Mouse (Mus musculus) MEL (cell line): ENCODE results near the gene Cbx4. TPM values are rescaled to one million over a fixed set of nuclear protein-coding genes. Genes with fewer than 3 reads are reported as not detected.

ENCODE experiments used
- DNase-seq: peaks from one replicate; pipeline ENCODE4 v3.0.0; 2011; ENCODE audit warnings: low read depth, low spot score
- H3K27ac ChIP-seq: 2 replicates; pipeline ENCODE4 v1.5.1; 2012; ENCODE audit warnings: low read depth, mild to moderate bottlenecking, control low read depth, low read length, moderate library complexity; ENCODE audit not compliant: control insufficient read depth
- H3K27me3 ChIP-seq, 2 experiments: fragments of 150-350 bp in 1 of 2; sonication (generic) in 1 of 2; 2 replicates each; pipeline ENCODE4 v1.6.1; 2012; ENCODE audit warnings: low read length in 2 of 2, mild to moderate bottlenecking in 2 of 2, improper control_type of control experiment in 1 of 2, moderate library complexity in 1 of 2; ENCODE audit not compliant: insufficient read depth in 2 of 2, control insufficient read depth in 1 of 2
- H3K36me3 ChIP-seq, 2 experiments: 2 replicates each; pipeline ENCODE4 v1.6.1; 2012 to 2014; ENCODE audit warnings: low read length in 2 of 2, improper control_type of control experiment in 1 of 2, inconsistent platforms in 1 of 2, mild to moderate bottlenecking in 1 of 2; ENCODE audit not compliant: insufficient read depth in 2 of 2, control insufficient read depth in 1 of 2
- H3K4me1 ChIP-seq, 2 experiments: fragments of 150-350 bp in 1 of 2; sonication (generic) in 1 of 2; 2 replicates each; pipeline ENCODE4 v1.6.1; 2012; ENCODE audit warnings: low read length in 2 of 2, improper control_type of control experiment in 1 of 2, mild to moderate bottlenecking in 1 of 2; ENCODE audit not compliant: insufficient read depth in 2 of 2, control insufficient read depth in 1 of 2
- H3K4me3 ChIP-seq, 2 experiments: fragments of 150-350 bp in 1 of 2; sonication (generic) in 1 of 2; 2 replicates each; pipeline ENCODE4 v1.5.1; 2012; ENCODE audit warnings: low read depth in 2 of 2, low read length in 2 of 2, mild to moderate bottlenecking in 2 of 2, moderate library complexity in 2 of 2, control low read depth in 1 of 2, improper control_type of control experiment in 1 of 2; ENCODE audit not compliant: control insufficient read depth in 1 of 2, insufficient read depth in 1 of 2
- H3K79me2 ChIP-seq: 2 replicates; pipeline ENCODE4 v1.6.1; 2012; ENCODE audit warnings: mild to moderate bottlenecking, low read length, moderate library complexity; ENCODE audit not compliant: control insufficient read depth, poor library complexity, insufficient read depth
- H3K9ac ChIP-seq: 2 replicates; pipeline ENCODE4 v1.6.1; 2012; ENCODE audit warnings: low read depth, mild to moderate bottlenecking, control low read depth, low read length, moderate library complexity; ENCODE audit not compliant: control insufficient read depth, poor library complexity, severe bottlenecking
- H3K9me3 ChIP-seq: fragments of 150-350 bp; sonication (generic); replicated peaks from 2 replicates; pipeline ENCODE4 v1.6.1; 2012; ENCODE audit warnings: mild to moderate bottlenecking, low read length, improper control_type of control experiment, moderate library complexity; ENCODE audit not compliant: insufficient read depth
- BHLHE40 ChIP-seq: IDR thresholded peaks from 2 replicates; pipeline ENCODE4 v1.6.1; 2012; ENCODE audit warnings: low read depth, mild to moderate bottlenecking, inconsistent platforms, low read length, improper control_type of control experiment, borderline replicate concordance
- CHD1 ChIP-seq: IDR thresholded peaks from 2 replicates; pipeline ENCODE4 v1.6.1; 2012; ENCODE audit warnings: low read depth, mild to moderate bottlenecking, inconsistent platforms, low read length, improper control_type of control experiment
- CTCF ChIP-seq, 3 experiments: IDR thresholded peaks in 2 of 3; conservative IDR thresholded peaks in 1 of 3; 2 replicates each; pipeline ENCODE4 v1.5.1; 2011 to 2012; ENCODE audit warnings: low read length in 3 of 3, low read depth in 2 of 3, mild to moderate bottlenecking in 2 of 3, improper control_type of control experiment in 1 of 3, inconsistent platforms in 1 of 3, mixed read lengths in 1 of 3, moderate library complexity in 1 of 3; ENCODE audit not compliant: control insufficient read depth in 1 of 3, insufficient read depth in 1 of 3, poor library complexity in 1 of 3, severe bottlenecking in 1 of 3
- E2F4 ChIP-seq: IDR thresholded peaks from 2 replicates; pipeline ENCODE4 v1.6.1; 2011; ENCODE audit warnings: low read depth, low read length, improper control_type of control experiment, borderline replicate concordance
- ETS1 ChIP-seq: IDR thresholded peaks from 2 replicates; pipeline ENCODE4 v1.6.1; 2012; ENCODE audit warnings: low read depth, mild to moderate bottlenecking, inconsistent platforms, low read length, improper control_type of control experiment, moderate library complexity
- GABPA ChIP-seq: IDR thresholded peaks from 2 replicates; pipeline ENCODE4 v1.6.1; 2012; ENCODE audit warnings: low read depth, mild to moderate bottlenecking, inconsistent platforms, low read length, improper control_type of control experiment, moderate library complexity
- GATA1 ChIP-seq: IDR thresholded peaks from 2 replicates; pipeline ENCODE4 v1.6.1; 2011; ENCODE audit warnings: low read depth, low read length, improper control_type of control experiment
- KAT2A ChIP-seq: conservative IDR thresholded peaks from 2 replicates; pipeline ENCODE4 v1.6.1; 2012; ENCODE audit warnings: low read depth, low read length, improper control_type of control experiment, inconsistent platforms
- MAX ChIP-seq: IDR thresholded peaks from 2 replicates; pipeline ENCODE4 v1.6.1; 2011; ENCODE audit warnings: low read length, improper control_type of control experiment
- MAZ ChIP-seq: IDR thresholded peaks from 2 replicates; pipeline ENCODE4 v1.6.1; 2012; ENCODE audit warnings: low read depth, mild to moderate bottlenecking, inconsistent platforms, low read length, improper control_type of control experiment
- MXI1 ChIP-seq: IDR thresholded peaks from 2 replicates; pipeline ENCODE4 v1.6.1; 2011; ENCODE audit warnings: mild to moderate bottlenecking, low read depth, low read length, improper control_type of control experiment
- MYC ChIP-seq: IDR thresholded peaks from 2 replicates; pipeline ENCODE4 v1.6.1; 2011; ENCODE audit warnings: low read depth, mild to moderate bottlenecking, low read length, improper control_type of control experiment, moderate library complexity
- NRF1 ChIP-seq: IDR thresholded peaks from 2 replicates; pipeline ENCODE4 v1.6.1; 2014; ENCODE audit warnings: low read depth, mild to moderate bottlenecking, inconsistent platforms, low read length, improper control_type of control experiment, moderate library complexity; ENCODE audit not compliant: poor library complexity, insufficient read depth, severe bottlenecking
- POLR2AphosphoS2 ChIP-seq: IDR thresholded peaks from 2 replicates; pipeline ENCODE4 v1.6.1; 2011; ENCODE audit warnings: low read length, improper control_type of control experiment
- RAD21 ChIP-seq: IDR thresholded peaks from 2 replicates; pipeline ENCODE4 v1.6.1; 2011; ENCODE audit warnings: mild to moderate bottlenecking, low read depth, low read length, improper control_type of control experiment
- RCOR1 ChIP-seq: IDR thresholded peaks from 2 replicates; pipeline ENCODE4 v1.6.1; 2012; ENCODE audit warnings: low read depth, mild to moderate bottlenecking, inconsistent platforms, low read length, improper control_type of control experiment
- SIN3A ChIP-seq: IDR thresholded peaks from 2 replicates; pipeline ENCODE4 v1.6.1; 2012; ENCODE audit warnings: low read length, improper control_type of control experiment, inconsistent platforms
- TCF12 ChIP-seq: IDR thresholded peaks from 2 replicates; pipeline ENCODE4 v1.6.1; 2014; ENCODE audit warnings: low read depth, mild to moderate bottlenecking, inconsistent platforms, low read length, improper control_type of control experiment, moderate library complexity
- ZNF384 ChIP-seq: IDR thresholded peaks from 2 replicates; pipeline ENCODE4 v1.6.1; 2012; ENCODE audit warnings: low read depth, mild to moderate bottlenecking, inconsistent platforms, low read length, improper control_type of control experiment
- polyA plus RNA-seq, 2 experiments: library from polyadenylated mRNA; stranded (reverse) in 1 of 2; unstranded in 1 of 2; fragments of >175 nt in 1 of 2; fragments of >200 nt in 1 of 2; gene quantifications; 2 replicates each; pipeline versions ENCODE4 v1.2.1 to v1.2.4; 2012; ENCODE audit warnings: low replicate concordance in 2 of 2, low read depth in 1 of 2; ENCODE audit not compliant: insufficient read length in 2 of 2, insufficient read depth in 1 of 2, missing spikeins in 1 of 2
- total RNA-seq: library from RNA; depleted of rRNA; stranded (reverse); fragments of 300-350 nt; gene quantifications from 2 replicates; pipeline ENCODE4 v1.2.3, GENCODE M21; 2012

The Cbx4 gene
- total and polyA plus RNA-seq, 3 experiments = 8.0 to 22.6 TPM; not detected in 1

- no peak for DNase-seq
- H3K9ac ChIP-seq = no peak overlapping the region
- no peak overlapping the region for H3K4me3 ChIP-seq
- no peak for TF ChIP-seq ZNF384
- no peak for TF ChIP-seq E2F4
- TF ChIP-seq CTCF (IDR thresholded peaks at IDR 0.05 in 2 of 3, conservative IDR thresholded peaks at IDR 0.05 in 1 of 3; ENCODE audit: control insufficient read depth in 1 of 3, insufficient read depth in 1 of 3, low read depth in 2 of 3, low read length in 3 of 3, poor library complexity in 1 of 3, severe bottlenecking in 1 of 3) = peak in 1 of 3 experiments; percentile 4; a peak in 1 of 6 replicates
- no peaks in the 10 kb centered on the region for H3K9me3 ChIP-seq
- H3K4me1 ChIP-seq = 0 out of 4 replicates have a peak, but pooled peaks cover 0 to 7% of the 10 kb centered on the region in 2 experiments
- H3K36me3 ChIP-seq = peaks cover 0 to 2% of the 10 kb centered on the region in 2 experiments; a peak in 1 of 4 replicates
- H3K79me2 ChIP-seq = no peaks in the 10 kb centered on the region
- no peak overlapping the region for H3K27ac ChIP-seq
- peaks cover 0 to 1% of the 10 kb centered on the region in 2 experiments for H3K27me3 ChIP-seq
Measured at GRCm38 (mm10) chr11:119054351-119055345, 31.4 kb downstream of the Cbx4 start.

GRCm38 (mm10) chr11:119053738-119054350, 32.2 kb downstream of the Cbx4 start:
- Histone ChIP-seq H3K4me3 (no peak overlapping the region), H3K4me1 (0 out of 4 replicates have a peak, but pooled peaks cover 0 to 7% of the 10 kb centered on the region in 2 experiments), H3K27ac (no peak overlapping the region), H3K9me3 (no peaks in the 10 kb centered on the region), H3K9ac (no peak overlapping the region), H3K27me3 (peaks cover 0 to 4% of the 10 kb centered on the region in 2 experiments), H3K79me2 (no peaks in the 10 kb centered on the region), H3K36me3 (peaks cover 0 to 2% of the 10 kb centered on the region in 2 experiments; a peak in 1 of 4 replicates)
- TF ChIP-seq SIN3A = no peak
- no peak for TF ChIP-seq GABPA
- no peak for TF ChIP-seq RCOR1
- TF ChIP-seq MXI1 = no peak
- no peak for TF ChIP-seq CHD1
- no peak for TF ChIP-seq ZNF384
- TF ChIP-seq RAD21 = no peak
- TF ChIP-seq POLR2AphosphoS2 = no peak
- no peak for TF ChIP-seq CTCF (IDR thresholded peaks at IDR 0.05 in 2 of 3, conservative IDR thresholded peaks at IDR 0.05 in 1 of 3; ENCODE audit: control insufficient read depth in 1 of 3, insufficient read depth in 1 of 3, low read depth in 2 of 3, low read length in 3 of 3, poor library complexity in 1 of 3, severe bottlenecking in 1 of 3)
- TF ChIP-seq TCF12 = no peak
- no peak for TF ChIP-seq MYC
- TF ChIP-seq ETS1 = no peak
- no peak for TF ChIP-seq KAT2A
- no peak for TF ChIP-seq BHLHE40
- TF ChIP-seq MAZ = no peak
- no peak for TF ChIP-seq GATA1
- TF ChIP-seq NRF1 = no peak
- TF ChIP-seq MAX = no peak
- no peak for DNase-seq
